Mouse (Mus musculus): ENCODE measurements around the gene Sh3pxd2a.

Gene Sh3pxd2a

DNA sequence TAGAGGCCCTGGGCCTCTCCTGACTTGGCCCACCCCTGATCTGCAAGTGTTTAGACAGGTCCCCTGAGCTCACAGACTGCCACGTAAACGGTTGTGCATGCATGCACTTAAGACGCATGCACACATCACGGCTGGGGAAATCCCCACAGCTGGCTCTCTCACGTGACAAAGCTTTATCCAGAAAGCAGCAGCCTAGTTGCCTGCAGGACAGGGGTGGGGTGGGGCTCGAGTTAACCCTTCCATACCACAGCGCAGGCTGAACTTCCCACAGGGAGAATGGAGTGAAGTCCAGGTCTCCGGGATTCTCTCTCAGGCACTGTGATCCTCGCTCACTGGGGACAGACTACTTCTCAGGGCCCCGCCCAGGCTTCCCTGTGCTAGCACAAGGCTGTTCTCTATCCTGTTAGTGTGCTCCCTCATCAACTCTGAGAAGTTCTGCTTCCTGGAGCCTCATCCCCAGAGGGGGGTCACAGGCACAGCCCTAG, 133.4 kb downstream of the Sh3pxd2a start:
- DNase-seq: peak; percentile 66

- no peak for DNase-seq
Measured at GRCm38 (mm10) chr19:47329102-47329501, 135.1 kb downstream of the Sh3pxd2a start.

DNA sequence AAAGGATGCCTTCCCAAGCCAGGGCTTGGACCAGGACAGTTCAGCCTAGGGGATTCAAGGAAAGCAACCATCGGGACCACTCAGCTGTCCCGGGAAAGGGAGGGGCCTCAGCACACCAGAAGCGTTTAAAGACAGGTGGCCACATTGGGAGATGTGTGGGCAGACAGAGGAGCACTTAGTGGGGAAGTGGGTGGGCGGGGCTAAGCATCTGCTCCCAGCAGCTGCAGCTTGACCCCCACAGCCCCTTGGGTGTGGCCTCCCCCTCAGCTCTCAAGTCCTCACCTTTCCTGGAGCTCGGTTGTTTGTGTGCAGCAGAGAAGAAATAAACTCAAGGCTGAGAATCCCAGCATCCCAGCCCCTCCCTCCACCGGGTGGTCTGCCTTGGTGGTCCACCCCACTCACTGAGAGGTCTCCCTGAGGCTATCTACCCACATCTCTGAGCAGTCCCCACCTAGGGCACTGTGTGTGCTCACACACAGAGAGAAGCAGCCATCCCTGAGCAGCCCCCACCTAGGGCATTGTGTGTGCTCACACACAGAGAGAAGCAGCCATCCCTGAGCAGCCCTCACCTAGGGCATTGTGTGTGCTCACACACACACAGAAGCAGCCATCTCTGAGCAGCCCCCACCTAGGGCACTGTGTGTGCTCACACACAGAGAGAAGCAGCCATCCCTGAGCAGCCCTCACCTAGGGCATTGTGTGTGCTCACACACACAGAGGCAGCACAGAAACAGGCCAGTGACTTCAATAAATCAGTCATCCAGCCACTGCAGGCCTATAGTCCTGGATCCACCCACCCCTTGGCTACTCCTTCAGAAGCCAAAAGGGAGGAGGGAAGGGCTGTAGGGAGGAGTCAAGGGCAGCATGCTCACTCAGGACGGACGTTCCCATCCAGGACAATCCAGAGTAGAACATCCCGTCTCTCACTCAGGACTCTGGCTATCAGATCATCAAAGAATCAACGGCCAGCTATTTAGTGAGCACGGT, 136.0 kb downstream of the Sh3pxd2a start:
- DNase-seq: no peak

DNA sequence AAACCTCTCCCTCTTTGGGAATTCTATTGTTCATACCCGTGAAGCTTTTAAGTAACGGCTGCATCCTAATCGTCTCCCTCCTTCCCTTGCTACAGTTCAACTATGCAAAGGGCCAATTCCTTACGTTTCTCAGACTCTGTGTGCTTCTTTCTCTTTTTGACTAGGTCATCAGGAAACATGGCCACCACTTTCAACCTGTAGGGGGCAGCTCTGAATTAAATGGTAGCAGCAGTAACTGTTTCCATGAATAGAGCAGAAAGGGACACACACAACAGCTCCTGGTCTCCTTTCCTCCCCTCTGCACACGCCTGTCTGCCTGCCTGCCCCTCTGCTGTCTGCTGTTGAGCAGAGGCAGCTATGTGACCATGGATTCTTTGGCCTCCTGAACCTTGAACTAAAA, 138.3 kb downstream of the Sh3pxd2a start:
- peak; percentile 58 for DNase-seq

DNA sequence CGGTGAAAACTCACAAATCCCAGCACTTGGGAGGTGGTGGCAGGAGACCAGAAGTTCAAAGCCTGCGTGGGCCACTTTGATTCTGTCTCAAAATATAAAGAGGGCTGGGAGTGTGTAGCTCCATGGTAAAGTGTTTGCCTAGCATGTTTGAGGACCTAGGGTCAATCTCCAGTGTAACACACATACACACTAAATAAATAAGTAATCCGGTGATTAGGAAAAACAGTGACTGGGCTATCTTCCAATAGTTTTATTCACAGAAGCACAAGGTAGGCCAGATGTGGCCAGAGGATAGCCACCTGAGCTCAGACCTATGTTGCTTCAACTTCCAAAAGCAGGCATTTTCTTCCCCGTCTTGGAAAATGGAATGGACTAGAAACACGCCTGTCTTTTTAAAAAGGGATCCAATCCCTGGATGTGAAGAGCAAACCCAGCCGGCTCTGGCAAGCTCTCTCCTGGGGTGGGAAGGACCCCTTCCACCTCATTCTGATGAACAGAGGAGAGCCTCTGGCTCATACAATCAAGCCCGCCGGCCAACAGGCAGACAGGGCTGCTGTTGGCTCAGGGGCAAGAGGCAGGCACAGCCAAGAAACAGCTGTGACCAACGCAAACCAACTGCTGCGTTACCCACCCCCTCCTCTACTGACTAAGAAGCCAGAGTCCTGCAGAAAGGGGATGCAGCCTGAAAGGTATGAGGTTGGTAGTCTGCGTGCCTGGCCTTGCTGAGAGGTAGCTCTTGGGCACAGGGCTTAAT, 140.9 kb downstream of the Sh3pxd2a start:
- no peak for DNase-seq

- DNase-seq: no peak
Measured at GRCm38 (mm10) chr19:47320331-47320668, 143.9 kb downstream of the Sh3pxd2a start.

- no peak for DNase-seq
Measured at GRCm38 (mm10) chr19:47319521-47320330, 144.5 kb downstream of the Sh3pxd2a start.

GRCm38 (mm10) chr19:47319061-47319460, 145.1 kb downstream of the Sh3pxd2a start:
- DNase-seq: no peak

GRCm38 (mm10) chr19:47317063-47317938, 146.9 kb downstream of the Sh3pxd2a start:
- DNase-seq: no peak

DNA sequence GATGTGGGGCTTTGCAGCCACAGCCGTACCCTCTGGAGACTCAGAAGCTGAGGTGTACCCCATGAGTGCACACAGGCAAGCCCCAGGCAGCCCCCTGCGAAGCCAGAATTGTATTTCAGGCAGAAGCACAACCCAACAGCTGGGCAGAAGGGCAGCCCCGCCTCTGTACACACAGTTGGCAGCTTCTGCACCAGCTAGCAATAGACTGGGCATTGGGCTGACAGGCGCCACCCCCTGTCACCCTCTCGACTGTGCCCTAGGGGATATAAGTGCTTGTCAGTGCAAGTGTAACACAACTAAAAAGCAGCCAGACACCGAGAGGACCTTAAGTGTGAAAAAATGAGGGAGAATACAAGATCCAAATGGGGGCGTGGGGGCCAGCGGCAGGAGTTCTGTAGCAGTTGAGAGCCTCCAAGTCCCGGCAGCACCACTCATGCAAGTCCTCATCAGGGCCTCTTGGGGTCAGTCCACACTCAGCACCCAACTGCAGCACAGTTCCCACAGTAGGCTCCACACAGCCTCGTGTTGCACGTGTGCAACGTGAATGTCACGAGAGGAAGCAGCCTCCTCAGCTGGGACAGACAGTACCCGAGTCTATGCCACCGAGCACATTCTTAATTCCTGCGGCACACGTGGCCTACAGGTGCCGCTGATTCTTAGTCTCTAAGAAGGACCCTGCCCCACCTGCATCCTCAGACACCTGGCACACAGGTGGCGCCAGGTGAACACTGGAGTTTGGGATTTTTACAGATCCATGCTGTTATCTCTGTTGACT, 147.7 kb downstream of the Sh3pxd2a start:
- no peak for DNase-seq

- DNase-seq: no peak
Measured at GRCm38 (mm10) chr19:47315917-47316265, 148.3 kb downstream of the Sh3pxd2a start.

- DNase-seq: no peak
Measured at GRCm38 (mm10) chr19:47315091-47315916, 148.9 kb downstream of the Sh3pxd2a start.

DNA sequence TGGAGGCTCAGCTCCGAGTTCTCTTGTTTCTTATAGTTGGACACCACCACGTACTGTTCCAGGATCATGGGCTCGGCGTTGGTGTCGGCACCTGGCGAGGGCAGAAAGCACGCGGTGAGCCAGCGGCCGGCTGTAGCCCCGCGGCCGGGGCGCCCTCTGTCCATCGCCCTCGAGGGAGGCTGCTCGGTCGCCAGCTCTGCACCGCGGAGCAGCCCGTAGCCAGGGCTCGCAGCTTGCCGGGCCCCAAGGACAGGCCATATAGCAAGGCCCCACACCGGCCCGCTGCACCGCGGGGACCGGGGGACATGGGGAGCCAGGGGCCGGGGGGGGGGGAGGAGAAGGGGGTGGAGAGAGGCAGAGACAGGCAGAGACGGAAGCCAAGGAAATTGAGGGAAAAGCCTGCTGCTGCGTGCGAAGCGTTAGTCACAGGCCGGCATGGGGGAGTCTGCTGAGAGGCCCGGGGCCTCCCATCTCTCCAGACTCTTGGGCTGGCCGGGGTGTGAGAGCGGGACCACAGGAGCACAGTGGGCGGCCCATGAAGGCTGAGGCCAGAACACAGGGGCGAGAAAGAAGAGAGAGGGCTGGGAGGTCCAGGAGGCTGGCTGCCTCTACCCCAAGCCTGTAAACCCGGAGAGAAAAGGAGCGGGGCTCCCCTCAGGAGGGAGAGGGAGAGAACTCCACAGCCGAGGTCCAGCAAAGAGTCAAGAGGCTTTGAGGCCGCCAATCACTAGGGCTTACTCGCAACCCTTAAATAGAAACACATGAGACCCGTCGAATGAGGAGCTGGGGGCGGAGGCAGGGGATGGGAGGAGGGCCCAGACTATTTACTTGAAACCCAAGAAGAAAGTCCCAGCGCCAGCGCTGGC, 149.9 kb downstream of the Sh3pxd2a start:
- peak; percentile 35 for DNase-seq

- no peak for DNase-seq
Measured at GRCm38 (mm10) chr19:47313387-47314075, 150.7 kb downstream of the Sh3pxd2a start.

DNA sequence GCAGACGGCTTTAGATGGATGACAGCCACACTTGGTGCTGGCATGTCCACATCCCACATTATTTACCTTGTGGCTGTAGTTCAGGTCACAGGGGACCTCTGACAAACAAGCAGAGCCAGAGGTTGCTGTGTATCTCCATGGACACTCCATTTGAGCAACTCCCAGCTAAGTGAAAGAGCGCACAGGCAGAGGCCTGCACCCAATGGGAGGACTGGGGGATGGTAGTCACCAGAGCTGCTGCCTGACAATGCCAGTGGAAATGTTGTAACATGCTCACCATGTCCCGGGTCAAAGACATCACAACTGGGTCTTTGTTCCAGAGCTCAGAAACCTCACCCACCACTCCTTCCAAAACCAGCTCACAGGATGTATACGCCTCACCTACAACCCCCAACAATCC, 153.0 kb downstream of the Sh3pxd2a start:
- DNase-seq: no peak

GRCm38 (mm10) chr19:47309824-47310223, 154.4 kb downstream of the Sh3pxd2a start:
- DNase-seq: no peak

GRCm38 (mm10) chr19:47306917-47307315, 157.3 kb downstream of the Sh3pxd2a start:
- DNase-seq: no peak

- DNase-seq: no peak
Measured at GRCm38 (mm10) chr19:47306128-47306916, 157.9 kb downstream of the Sh3pxd2a start.
